Mouse (Mus musculus) kidney, adult 2 months (tissue): Measurements from ENCODE around the gene Naa16. TPM values are rescaled to one million over a fixed set of nuclear protein-coding genes. Genes with fewer than 3 reads are reported as not detected.

Source experiments
- DNase-seq: peaks from one replicate; pipeline ENCODE4 v3.0.0; 2021
- H3K27ac ChIP-seq: fragments of 200-500 bp; 2 replicates; pipeline ENCODE4 v1.5.1; 2012; ENCODE audit warnings: low read depth, low read length, control low read depth, inconsistent platforms; ENCODE audit not compliant: insufficient read depth
- H3K27me3 ChIP-seq: fragments of 200-500 bp; replicated peaks from 2 replicates; pipeline ENCODE4 v1.6.1; 2012; ENCODE audit warnings: mild to moderate bottlenecking, moderate library complexity, low read length, inconsistent platforms; ENCODE audit not compliant: control insufficient read depth, insufficient read depth
- H3K36me3 ChIP-seq: fragments of 200-500 bp; 2 replicates; pipeline ENCODE4 v1.6.1; 2012; ENCODE audit warnings: mild to moderate bottlenecking, moderate library complexity, low read length, inconsistent platforms; ENCODE audit not compliant: control insufficient read depth, insufficient read depth
- H3K4me1 ChIP-seq: fragments of 200-500 bp; 2 replicates; pipeline ENCODE4 v1.6.1; 2011; ENCODE audit warnings: low read length; ENCODE audit not compliant: control insufficient read depth, insufficient read depth
- H3K4me3 ChIP-seq: fragments of 200-500 bp; 2 replicates; pipeline ENCODE4 v1.5.1; 2011; ENCODE audit warnings: mild to moderate bottlenecking, low read depth, low read length, control low read depth; ENCODE audit not compliant: insufficient read depth
- CTCF ChIP-seq: fragments of 200-500 bp; conservative IDR thresholded peaks from 2 replicates; pipeline ENCODE4 v1.5.1; 2011; ENCODE audit warnings: low read depth, mild to moderate bottlenecking, control low read depth, low read length, moderate library complexity, mixed read lengths; ENCODE audit not compliant: insufficient read depth, insufficient read length
- POLR2A ChIP-seq: fragments of 200-500 bp; IDR thresholded peaks from one replicate; pipeline ENCODE4 v1.6.1; 2011; ENCODE audit warnings: low read depth, low read length, control low read depth
- WGBS: fragments of 180-500 bp; shearing (Covaris S2); methylation state at CpG from one replicate; pipeline ENCODE4 v1.1.7; 2018; 5-methylcytosine and 5-hydroxymethylcytosine counted together
- polyA plus RNA-seq: library from polyadenylated mRNA; depleted of rRNA; stranded (reverse); fragments of >200 nt; gene quantifications from 2 replicates; pipeline ENCODE4 v1.2.3, GENCODE M21; 2012

Naa16 gene
- polyA plus RNA-seq, 1 experiment, result 3.1 TPM

- H3K4me3 ChIP-seq, result no peak overlapping the region
Observed at GRCm38 (mm10) chr14:79388304-79388703, 2.3 kb downstream of the Naa16 start.

GRCm38 (mm10) chr14:79383120-79383519 is 7.5 kb downstream of the Naa16 start:
- Histone ChIP-seq H3K27ac (no peak overlapping the region), H3K4me3 (no peak overlapping the region), H3K36me3 (no peaks in the 10 kb centered on the region; the same call in 1 of the 2 replicates), H3K4me1 (no peaks in the 10 kb centered on the region), H3K27me3 (no peaks in the 10 kb centered on the region)
- 93% methylated on average over 7 of the region's 7 CpGs for WGBS
- TF ChIP-seq POLR2A (no peak), CTCF (no peak)
- no peak for DNase-seq

More at GRCm38 (mm10) chr14:79388304-79388703, 2.3 kb downstream of the Naa16 start:
- DNase-seq, result no peak
- H3K27me3 ChIP-seq, result no peaks in the 10 kb centered on the region
- no peaks in the 10 kb centered on the region; the same call in 1 of the 2 replicates for H3K36me3 ChIP-seq
- peaks cover 7% of the 10 kb centered on the region; the same call in 1 of the 2 replicates for H3K4me1 ChIP-seq
- TF ChIP-seq CTCF (no peak), POLR2A (no peak)
- WGBS, result 90% methylated on average over 3 of the region's 3 CpGs
- H3K27ac ChIP-seq, result no peak overlapping the region

GRCm38 (mm10) chr14:79377041-79377440 is 13.5 kb downstream of the Naa16 start:
- Histone ChIP-seq H3K4me3 (no peak overlapping the region), H3K36me3 (no peaks in the 10 kb centered on the region; the same call in 1 of the 2 replicates), H3K4me1 (no peaks in the 10 kb centered on the region), H3K27ac (no peak overlapping the region), H3K27me3 (no peaks in the 10 kb centered on the region)
- TF ChIP-seq POLR2A (no peak), CTCF (no peak)
- no peak for DNase-seq

GRCm38 (mm10) chr14:79358055-79358454 is 32.5 kb downstream of the Naa16 start:
- Histone ChIP-seq H3K4me1 (no peaks in the 10 kb centered on the region), H3K27ac (no peak overlapping the region), H3K36me3 (peaks cover 9% of the 10 kb centered on the region), H3K4me3 (no peak overlapping the region), H3K27me3 (no peaks in the 10 kb centered on the region)
- WGBS, result 96% methylated on average over 2 of the region's 2 CpGs
- DNase-seq, result no peak
- TF ChIP-seq CTCF, result no peak
- TF ChIP-seq POLR2A, result no peak

GRCm38 (mm10) chr14:79346384-79346783 is 44.2 kb downstream of the Naa16 start:
- TF ChIP-seq POLR2A (no peak), CTCF (no peak)
- no peak for DNase-seq
- peaks cover 3% of the 10 kb centered on the region for H3K36me3 ChIP-seq

GRCm38 (mm10) chr14:79335613-79336012 is 55.0 kb downstream of the Naa16 start:
- Histone ChIP-seq H3K4me1 (no peaks in the 10 kb centered on the region), H3K4me3 (no peak overlapping the region), H3K27me3 (no peaks in the 10 kb centered on the region), H3K36me3 (peaks cover 10% of the 10 kb centered on the region), H3K27ac (no peak overlapping the region)
- no peak for TF ChIP-seq CTCF
- TF ChIP-seq POLR2A, result no peak
- 62% methylated on average over 3 of the region's 3 CpGs for WGBS
- no peak for DNase-seq

More at GRCm38 (mm10) chr14:79346384-79346783, 44.2 kb downstream of the Naa16 start:
- 84% methylated on average over 3 of the region's 3 CpGs for WGBS
- H3K27me3 ChIP-seq, result no peaks in the 10 kb centered on the region
- no peak overlapping the region for H3K27ac ChIP-seq
- no peaks in the 10 kb centered on the region for H3K4me1 ChIP-seq
- no peak overlapping the region for H3K4me3 ChIP-seq

- Histone ChIP-seq H3K4me3 (no peak overlapping the region), H3K4me1 (no peaks in the 10 kb centered on the region), H3K27ac (no peak overlapping the region), H3K27me3 (no peaks in the 10 kb centered on the region), H3K36me3 (peaks cover 2% of the 10 kb centered on the region)
- peak; percentile 10 for DNase-seq
- WGBS, result 54% methylated on average over 7 of the region's 7 CpGs
- TF ChIP-seq POLR2A (no peak), CTCF (no peak)
Observed at GRCm38 (mm10) chr14:79331936-79332335, 58.6 kb downstream of the Naa16 start.
